Mouse (Mus musculus): ENCODE measurements at regions not wholly inside any gene's neighbourhood (a gene's known extent, or its start where the extent isn't known, plus 50 kb on each side); places are given as distances from the start of the nearest gene placed in this dataset.

- TF ChIP-seq MYB (IDR thresholded peaks at IDR 0.05; ENCODE audit: low read depth, low read length) (no peak), POLR2A (IDR thresholded peaks at IDR 0.05; ENCODE audit: control insufficient read depth in 1 of 2, insufficient read depth in 1 of 2, low read depth in 1 of 2, low read length in 2 of 2, poor library complexity in 1 of 2) (no peak), MAZ (IDR thresholded peaks at IDR 0.05; ENCODE audit: low read depth, low read length) (no peak), POLR2AphosphoS2 (IDR thresholded peaks at IDR 0.05; ENCODE audit: low read length) (no peak), EP300 (IDR thresholded peaks at IDR 0.05; ENCODE audit: low read depth in 1 of 2, low read length in 2 of 2) (no peak), USF1 (IDR thresholded peaks at IDR 0.05; ENCODE audit: low read depth, low read length) (no peak), CTCF (IDR thresholded peaks at IDR 0.05 in 2 of 3, conservative IDR thresholded peaks at IDR 0.05 in 1 of 3; ENCODE audit: control insufficient read depth in 1 of 3, insufficient read depth in 1 of 3, low read depth in 2 of 3, low read length in 3 of 3, poor library complexity in 1 of 3, severe bottlenecking in 1 of 3) (no peak), MXI1 (IDR thresholded peaks at IDR 0.05; ENCODE audit: low read depth, low read length) (no peak), ZNF384 (IDR thresholded peaks at IDR 0.05; ENCODE audit: low read depth, low read length) (no peak), NRF1 (IDR thresholded peaks at IDR 0.05; ENCODE audit: insufficient read depth, low read depth, low read length, poor library complexity, severe bottlenecking) (no peak), SMC3 (IDR thresholded peaks at IDR 0.05; ENCODE audit: low read depth, low read length) (no peak)
These were observed 471.1 kb upstream of the Zeb2 start for GRCm38 (mm10) chr2:45588248-45588647.
